Mouse (Mus musculus): ENCODE results near the gene Mypop. TPM values are rescaled to one million over a fixed set of nuclear protein-coding genes. Genes with fewer than 3 reads are reported as not detected.

Mypop gene
- total and polyA plus RNA-seq, 2 experiments from 2014 or later, result 5.0 to 16.0 TPM

GRCm38 (mm10) chr7:18991660-18992293 lies 732 bp downstream of the Mypop start:
- WGBS, result under 1% methylated on average over 55 of the region's 59 CpGs
- Histone ChIP-seq H3K4me2 (ENCODE audit: low read depth, low read length, poor library complexity, severe bottlenecking) (peak overlapping the region; percentile 78), H3K9me3 (ENCODE audit: low read length) (no peaks in the 10 kb centered on the region), H3K36me3 (ENCODE audit: insufficient read depth, low read length) (no peaks in the 10 kb centered on the region; the same call in 1 of the 2 replicates), H3K4me3 (ENCODE audit: low read depth, low read length) (peak overlapping the region; percentile 61), H3K27me3 (ENCODE audit: insufficient read depth, low read length) (no peaks in the 10 kb centered on the region), H3K9ac (replicated peaks; ENCODE audit: low read length, poor library complexity, severe bottlenecking) (peak overlapping the region; percentile 74), H3K4me1 (ENCODE audit: insufficient read depth, low read length) (peaks cover 17% of the 10 kb centered on the region), H3K27ac (ENCODE audit: low read depth, low read length) (peak overlapping the region; percentile 69)
- peak; percentile 22 for DNase-seq (ENCODE audit: low spot score)
- ATAC-seq (ENCODE audit: low FRiP score), result peak; percentile 2; the same call in 1 of the 2 replicates
- 0 out of 2 replicates have a peak, but pooled peaks have one; percentile 1 for TF ChIP-seq CTCF (IDR thresholded peaks at IDR 0.05)

DNA sequence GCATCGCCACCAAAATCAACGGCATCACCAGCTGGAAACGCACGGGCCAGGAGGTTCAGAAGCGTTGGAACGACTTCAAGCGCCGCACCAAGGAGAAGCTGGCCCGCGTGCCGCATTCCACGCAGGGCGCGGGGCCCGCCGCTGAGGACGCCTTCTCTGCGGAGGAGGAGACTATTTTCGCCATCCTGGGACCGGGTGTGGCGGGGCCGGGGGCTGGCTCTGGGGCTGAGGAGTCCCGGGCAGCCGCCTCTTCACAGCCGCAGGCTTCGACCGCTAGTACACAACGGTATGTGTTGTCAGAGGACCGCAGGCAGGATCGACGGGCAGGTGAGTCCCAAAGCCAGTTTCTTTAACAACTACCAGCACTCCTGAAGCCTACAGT lies 1.2 kb downstream of the Mypop start:
- ATAC-seq (ENCODE audit: low FRiP score), result no peak
- TF ChIP-seq CTCF (IDR thresholded peaks at IDR 0.05), result no peak
- no peak for DNase-seq (ENCODE audit: low spot score)

GRCm38 (mm10) chr7:18993036-18993435 lies 2.0 kb downstream of the Mypop start:
- Histone ChIP-seq H3K27ac (ENCODE audit: low read depth, low read length) (no peak overlapping the region; the same call in 1 of the 2 replicates), H3K4me3 (ENCODE audit: low read depth, low read length) (peak overlapping the region; percentile 61; the same call in 1 of the 2 replicates), H3K27me3 (ENCODE audit: insufficient read depth, low read length) (no peaks in the 10 kb centered on the region), H3K9me3 (ENCODE audit: low read length) (no peaks in the 10 kb centered on the region), H3K4me2 (ENCODE audit: low read depth, low read length, poor library complexity, severe bottlenecking) (peak overlapping the region; percentile 78), H3K36me3 (ENCODE audit: insufficient read depth, low read length) (no peaks in the 10 kb centered on the region; the same call in 1 of the 2 replicates), H3K9ac (replicated peaks; ENCODE audit: low read length, poor library complexity, severe bottlenecking) (no peak overlapping the region; the same call in 1 of the 2 replicates), H3K4me1 (ENCODE audit: insufficient read depth, low read length) (peaks cover 17% of the 10 kb centered on the region)
- DNase-seq (ENCODE audit: low spot score) (no peak), ATAC-seq (ENCODE audit: low FRiP score) (no peak)
- 92% methylated on average over 5 of the region's 5 CpGs for WGBS
- TF ChIP-seq CTCF (IDR thresholded peaks at IDR 0.05), result no peak

More for the DNA sequence above, 1.2 kb downstream of the Mypop start:
- Histone ChIP-seq H3K4me3 (ENCODE audit: low read depth, low read length) (peak overlapping the region; percentile 61), H3K27ac (ENCODE audit: low read depth, low read length) (peak overlapping the region; percentile 69), H3K36me3 (ENCODE audit: insufficient read depth, low read length) (no peaks in the 10 kb centered on the region; the same call in 1 of the 2 replicates), H3K4me2 (ENCODE audit: low read depth, low read length, poor library complexity, severe bottlenecking) (peak overlapping the region; percentile 78), H3K4me1 (ENCODE audit: insufficient read depth, low read length) (peaks cover 17% of the 10 kb centered on the region), H3K9ac (replicated peaks; ENCODE audit: low read length, poor library complexity, severe bottlenecking) (peak overlapping the region; percentile 74), H3K9me3 (ENCODE audit: low read length) (no peaks in the 10 kb centered on the region), H3K27me3 (ENCODE audit: insufficient read depth, low read length) (no peaks in the 10 kb centered on the region)
- 1% methylated on average over 31 of the region's 31 CpGs for WGBS

DNA sequence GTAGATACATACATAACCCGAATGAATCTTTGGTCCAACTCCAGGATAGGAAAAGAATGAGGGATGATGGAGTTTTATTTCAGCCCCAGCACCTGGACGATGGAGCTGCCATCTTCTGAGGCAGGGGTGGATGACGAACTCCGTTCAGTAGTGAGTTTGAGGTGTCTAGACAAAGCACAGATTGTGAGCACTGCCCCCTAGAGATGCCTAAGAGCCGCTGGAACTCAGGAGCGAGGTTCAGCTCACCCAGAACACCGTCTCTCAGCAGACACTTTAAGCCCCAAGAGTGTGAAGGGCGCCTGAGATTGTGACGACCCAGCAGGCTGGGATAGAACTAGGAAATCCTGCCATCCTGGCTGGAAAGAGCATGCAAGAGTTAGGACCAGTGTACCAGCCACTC lies 7.8 kb downstream of the Mypop start:
- DNase-seq (ENCODE audit: low spot score) (peak; percentile 37), ATAC-seq (ENCODE audit: low FRiP score) (no peak)
- Histone ChIP-seq H3K27ac (ENCODE audit: low read depth, low read length) (no peak overlapping the region), H3K4me2 (ENCODE audit: low read depth, low read length, poor library complexity, severe bottlenecking) (no peak overlapping the region), H3K36me3 (ENCODE audit: insufficient read depth, low read length) (peaks cover 6% of the 10 kb centered on the region; the same call in 1 of the 2 replicates), H3K9ac (replicated peaks; ENCODE audit: low read length, poor library complexity, severe bottlenecking) (0 out of 2 replicates have a peak overlapping the region, but pooled peaks have one; percentile 9), H3K4me3 (ENCODE audit: low read depth, low read length) (no peak overlapping the region), H3K27me3 (ENCODE audit: insufficient read depth, low read length) (no peaks in the 10 kb centered on the region), H3K9me3 (ENCODE audit: low read length) (no peaks in the 10 kb centered on the region), H3K4me1 (ENCODE audit: insufficient read depth, low read length) (peaks cover 6% of the 10 kb centered on the region)
- 33% methylated on average over 9 of the region's 9 CpGs for WGBS
- peak; percentile 50 for TF ChIP-seq CTCF (IDR thresholded peaks at IDR 0.05)

GRCm38 (mm10) chr7:19000421-19000820 lies 9.4 kb downstream of the Mypop start:
- 57% methylated on average over 10 of the region's 10 CpGs for WGBS
- no peak for DNase-seq (ENCODE audit: low spot score)
- H3K4me3 ChIP-seq (ENCODE audit: low read depth, low read length), result no peak overlapping the region
- H3K9ac ChIP-seq (replicated peaks; ENCODE audit: low read length, poor library complexity, severe bottlenecking), result no peak overlapping the region
- H3K36me3 ChIP-seq (ENCODE audit: insufficient read depth, low read length), result peaks cover 8% of the 10 kb centered on the region
- ATAC-seq (ENCODE audit: low FRiP score), result no peak
- H3K27me3 ChIP-seq (ENCODE audit: insufficient read depth, low read length), result no peaks in the 10 kb centered on the region
- peak overlapping the region; percentile 5; the same call in 1 of the 2 replicates for H3K4me2 ChIP-seq (ENCODE audit: low read depth, low read length, poor library complexity, severe bottlenecking)
- TF ChIP-seq CTCF (IDR thresholded peaks at IDR 0.05), result no peak
- H3K9me3 ChIP-seq (ENCODE audit: low read length), result no peaks in the 10 kb centered on the region
- H3K4me1 ChIP-seq (ENCODE audit: insufficient read depth, low read length), result peaks cover 9% of the 10 kb centered on the region
- no peak overlapping the region for H3K27ac ChIP-seq (ENCODE audit: low read depth, low read length)
